Mouse (Mus musculus) midbrain, embryonic 15.5 days (tissue): ENCODE data around the gene Fam20a. TPM values are rescaled to one million over a fixed set of nuclear protein-coding genes. Genes with fewer than 3 reads are reported as not detected.

Source experiments
- ATAC-seq: fragments of 200-750 bp; cut with Nextera tagmentation; replicated peaks from 2 replicates; pipeline ENCODE4 v1.8.0; 2017; ENCODE audit warnings: moderate TSS enrichment
- H3K27ac ChIP-seq: fragments of 300-500 bp; sonication (generic); 2 replicates; pipeline ENCODE4 v1.5.1; 2015; ENCODE audit warnings: mild to moderate bottlenecking, inconsistent platforms
- H3K27me3 ChIP-seq: fragments of 300-500 bp; sonication (generic); replicated peaks from 2 replicates; pipeline ENCODE4 v1.6.1; 2015; ENCODE audit warnings: inconsistent platforms
- H3K36me3 ChIP-seq: fragments of 300-500 bp; sonication (generic); replicated peaks from 2 replicates; pipeline ENCODE4 v1.6.1; 2015; ENCODE audit warnings: inconsistent platforms
- H3K4me1 ChIP-seq: fragments of 300-500 bp; sonication (generic); 2 replicates; pipeline ENCODE4 v1.6.1; 2015; ENCODE audit warnings: inconsistent platforms
- H3K4me2 ChIP-seq: fragments of 300-500 bp; sonication (generic); 2 replicates; pipeline ENCODE4 v1.6.1; 2015; ENCODE audit warnings: inconsistent platforms, mild to moderate bottlenecking, moderate library complexity
- H3K4me3 ChIP-seq: fragments of 300-500 bp; sonication (generic); 2 replicates; pipeline ENCODE4 v1.5.1; 2015; ENCODE audit warnings: mild to moderate bottlenecking, inconsistent platforms
- H3K9ac ChIP-seq: fragments of 300-500 bp; sonication (generic); 2 replicates; pipeline ENCODE4 v1.6.1; 2015; ENCODE audit warnings: mild to moderate bottlenecking, inconsistent platforms
- H3K9me3 ChIP-seq: fragments of 300-500 bp; sonication (generic); 2 replicates; pipeline ENCODE4 v1.6.1; 2016; ENCODE audit warnings: inconsistent platforms
- WGBS: fragments of 180-500 bp; shearing (Covaris S2); methylation state at CpG from one replicate; pipeline ENCODE4 v1.1.7; 2015; ENCODE audit warnings: mixed read lengths; 5-methylcytosine and 5-hydroxymethylcytosine counted together
- polyA plus RNA-seq: library from polyadenylated mRNA; unstranded; fragments of >200 nt; fragmentation: Nextera tagmentation; extraction: Ambion mirVana; gene quantifications from 2 replicates; pipeline ENCODE4 v1.2.1, GENCODE M21; 2015

Gene Fam20a
- polyA plus RNA-seq, 1 experiment from 2014 or later = 4.1 TPM

- Histone ChIP-seq H3K4me3 (no peak overlapping the region), H3K36me3 (no peaks in the 10 kb centered on the region), H3K27me3 (no peaks in the 10 kb centered on the region), H3K9ac (no peak overlapping the region), H3K4me2 (no peak overlapping the region), H3K9me3 (no peaks in the 10 kb centered on the region), H3K27ac (no peak overlapping the region), H3K4me1 (no peaks in the 10 kb centered on the region)
- 90% methylated on average over 5 of the region's 5 CpGs for WGBS
- no peak for ATAC-seq
These were observed 24.9 kb downstream of the Fam20a start for GRCm38 (mm10) chr11:109697089-109697643.

- no peak overlapping the region for H3K4me3 ChIP-seq
- H3K27me3 ChIP-seq = no peaks in the 10 kb centered on the region
- H3K4me2 ChIP-seq = no peak overlapping the region
- ATAC-seq = no peak
- H3K9me3 ChIP-seq = no peaks in the 10 kb centered on the region
- no peak overlapping the region for H3K9ac ChIP-seq
- H3K36me3 ChIP-seq = no peaks in the 10 kb centered on the region
- WGBS = 89% methylated on average over 4 of the region's 4 CpGs
- no peaks in the 10 kb centered on the region for H3K4me1 ChIP-seq
- H3K27ac ChIP-seq = no peak overlapping the region
These were observed 25.6 kb downstream of the Fam20a start for GRCm38 (mm10) chr11:109696519-109696918.

- 31% methylated on average over 3 of the region's 3 CpGs for WGBS
These were observed 29.3 kb downstream of the Fam20a start for GRCm38 (mm10) chr11:109692737-109693136.

GRCm38 (mm10) chr11:109689539-109689938, 32.5 kb downstream of the Fam20a start:
- Histone ChIP-seq H3K9me3 (no peaks in the 10 kb centered on the region), H3K27ac (no peak overlapping the region), H3K36me3 (no peaks in the 10 kb centered on the region), H3K4me1 (no peaks in the 10 kb centered on the region), H3K27me3 (no peaks in the 10 kb centered on the region), H3K4me2 (no peak overlapping the region), H3K4me3 (no peak overlapping the region), H3K9ac (no peak overlapping the region)
- WGBS = 93% methylated on average over 4 of the region's 4 CpGs
- ATAC-seq = no peak

More at GRCm38 (mm10) chr11:109692737-109693136, 29.3 kb downstream of the Fam20a start:
- Histone ChIP-seq H3K27ac (no peak overlapping the region), H3K4me3 (no peak overlapping the region), H3K9me3 (no peaks in the 10 kb centered on the region), H3K27me3 (no peaks in the 10 kb centered on the region), H3K9ac (no peak overlapping the region), H3K36me3 (no peaks in the 10 kb centered on the region), H3K4me2 (no peak overlapping the region), H3K4me1 (no peaks in the 10 kb centered on the region)
- no peak for ATAC-seq

GRCm38 (mm10) chr11:109682221-109682620, 39.9 kb downstream of the Fam20a start:
- no peaks in the 10 kb centered on the region for H3K36me3 ChIP-seq
- no peak for ATAC-seq
- H3K27ac ChIP-seq = no peak overlapping the region
- no peak overlapping the region for H3K4me3 ChIP-seq
- no peak overlapping the region for H3K4me2 ChIP-seq
- no peaks in the 10 kb centered on the region for H3K9me3 ChIP-seq
- WGBS = 90% methylated on average over 6 of the region's 6 CpGs
- H3K27me3 ChIP-seq = no peaks in the 10 kb centered on the region
- no peaks in the 10 kb centered on the region for H3K4me1 ChIP-seq
- H3K9ac ChIP-seq = no peak overlapping the region

GRCm38 (mm10) chr11:109681556-109681955, 40.5 kb downstream of the Fam20a start:
- Histone ChIP-seq H3K9me3 (no peaks in the 10 kb centered on the region), H3K9ac (no peak overlapping the region), H3K27ac (no peak overlapping the region), H3K4me1 (no peaks in the 10 kb centered on the region), H3K4me2 (no peak overlapping the region), H3K4me3 (no peak overlapping the region), H3K27me3 (no peaks in the 10 kb centered on the region), H3K36me3 (no peaks in the 10 kb centered on the region)
- no peak for ATAC-seq
- WGBS = 86% methylated on average over 3 of the region's 3 CpGs

GRCm38 (mm10) chr11:109680934-109681333, 41.1 kb downstream of the Fam20a start:
- Histone ChIP-seq H3K27me3 (no peaks in the 10 kb centered on the region), H3K4me3 (no peak overlapping the region), H3K9me3 (no peaks in the 10 kb centered on the region), H3K4me1 (no peaks in the 10 kb centered on the region), H3K36me3 (no peaks in the 10 kb centered on the region), H3K27ac (no peak overlapping the region), H3K4me2 (no peak overlapping the region), H3K9ac (no peak overlapping the region)
- ATAC-seq = no peak
- 74% methylated on average over 9 of the region's 9 CpGs for WGBS

GRCm38 (mm10) chr11:109678291-109678690, 43.8 kb downstream of the Fam20a start:
- no peak for ATAC-seq
- no peaks in the 10 kb centered on the region for H3K36me3 ChIP-seq
- H3K4me3 ChIP-seq = no peak overlapping the region
- no peak overlapping the region for H3K27ac ChIP-seq
- H3K9ac ChIP-seq = no peak overlapping the region
- WGBS = 83% methylated on average over 12 of the region's 12 CpGs
- H3K4me2 ChIP-seq = no peak overlapping the region
- H3K9me3 ChIP-seq = no peaks in the 10 kb centered on the region
- no peaks in the 10 kb centered on the region for H3K4me1 ChIP-seq
- H3K27me3 ChIP-seq = no peaks in the 10 kb centered on the region

- no peak for ATAC-seq
- 52% methylated on average over 12 of the region's 12 CpGs for WGBS
- H3K36me3 ChIP-seq = no peaks in the 10 kb centered on the region
These were observed 45.3 kb downstream of the Fam20a start for GRCm38 (mm10) chr11:109676621-109677373.

GRCm38 (mm10) chr11:109675771-109676170, 46.3 kb downstream of the Fam20a start:
- Histone ChIP-seq H3K9ac (no peak overlapping the region), H3K27ac (no peak overlapping the region), H3K4me2 (no peak overlapping the region), H3K4me1 (no peaks in the 10 kb centered on the region), H3K4me3 (no peak overlapping the region), H3K27me3 (no peaks in the 10 kb centered on the region), H3K9me3 (no peaks in the 10 kb centered on the region), H3K36me3 (no peaks in the 10 kb centered on the region)
- WGBS = 93% methylated on average over 9 of the region's 9 CpGs
- ATAC-seq = no peak

More at GRCm38 (mm10) chr11:109676621-109677373, 45.3 kb downstream of the Fam20a start:
- Histone ChIP-seq H3K27me3 (no peaks in the 10 kb centered on the region), H3K4me1 (no peaks in the 10 kb centered on the region), H3K27ac (no peak overlapping the region), H3K4me3 (no peak overlapping the region), H3K9me3 (no peaks in the 10 kb centered on the region), H3K4me2 (no peak overlapping the region), H3K9ac (no peak overlapping the region)

GRCm38 (mm10) chr11:109675208-109675607, 46.9 kb downstream of the Fam20a start:
- Histone ChIP-seq H3K36me3 (no peaks in the 10 kb centered on the region), H3K4me1 (no peaks in the 10 kb centered on the region), H3K9ac (no peak overlapping the region), H3K4me3 (no peak overlapping the region), H3K27ac (no peak overlapping the region), H3K4me2 (no peak overlapping the region), H3K27me3 (no peaks in the 10 kb centered on the region), H3K9me3 (no peaks in the 10 kb centered on the region)
- WGBS = 86% methylated on average over 3 of the region's 3 CpGs
- no peak for ATAC-seq

- no peaks in the 10 kb centered on the region for H3K4me1 ChIP-seq
- no peak overlapping the region for H3K4me2 ChIP-seq
- no peak for ATAC-seq
- H3K36me3 ChIP-seq = no peaks in the 10 kb centered on the region; the same call in 1 of the 2 replicates
- no peak overlapping the region for H3K9ac ChIP-seq
- no peaks in the 10 kb centered on the region for H3K9me3 ChIP-seq
- WGBS = 80% methylated on average over 11 of the region's 11 CpGs
- no peaks in the 10 kb centered on the region for H3K27me3 ChIP-seq
- no peak overlapping the region for H3K4me3 ChIP-seq
- H3K27ac ChIP-seq = no peak overlapping the region
These were observed 47.5 kb downstream of the Fam20a start for GRCm38 (mm10) chr11:109674542-109674941.

GRCm38 (mm10) chr11:109673741-109674140, 48.3 kb downstream of the Fam20a start:
- no peaks in the 10 kb centered on the region for H3K27me3 ChIP-seq
- H3K4me3 ChIP-seq = no peak overlapping the region
- H3K9ac ChIP-seq = no peak overlapping the region
- WGBS = 91% methylated on average over 7 of the region's 7 CpGs
- peaks cover 4% of the 10 kb centered on the region; the same call in 1 of the 2 replicates for H3K36me3 ChIP-seq
- no peak overlapping the region for H3K4me2 ChIP-seq
- ATAC-seq = no peak
- H3K27ac ChIP-seq = no peak overlapping the region
- no peaks in the 10 kb centered on the region for H3K4me1 ChIP-seq
- no peaks in the 10 kb centered on the region for H3K9me3 ChIP-seq
